Mouse (Mus musculus): ENCODE results near the gene AL731706.1. TPM values are rescaled to one million over a fixed set of nuclear protein-coding genes. Genes with fewer than 3 reads are reported as not detected.

Gene AL731706.1
- polyA plus RNA-seq, 1 experiment from 2014 or later = 28.8 TPM

DNA sequence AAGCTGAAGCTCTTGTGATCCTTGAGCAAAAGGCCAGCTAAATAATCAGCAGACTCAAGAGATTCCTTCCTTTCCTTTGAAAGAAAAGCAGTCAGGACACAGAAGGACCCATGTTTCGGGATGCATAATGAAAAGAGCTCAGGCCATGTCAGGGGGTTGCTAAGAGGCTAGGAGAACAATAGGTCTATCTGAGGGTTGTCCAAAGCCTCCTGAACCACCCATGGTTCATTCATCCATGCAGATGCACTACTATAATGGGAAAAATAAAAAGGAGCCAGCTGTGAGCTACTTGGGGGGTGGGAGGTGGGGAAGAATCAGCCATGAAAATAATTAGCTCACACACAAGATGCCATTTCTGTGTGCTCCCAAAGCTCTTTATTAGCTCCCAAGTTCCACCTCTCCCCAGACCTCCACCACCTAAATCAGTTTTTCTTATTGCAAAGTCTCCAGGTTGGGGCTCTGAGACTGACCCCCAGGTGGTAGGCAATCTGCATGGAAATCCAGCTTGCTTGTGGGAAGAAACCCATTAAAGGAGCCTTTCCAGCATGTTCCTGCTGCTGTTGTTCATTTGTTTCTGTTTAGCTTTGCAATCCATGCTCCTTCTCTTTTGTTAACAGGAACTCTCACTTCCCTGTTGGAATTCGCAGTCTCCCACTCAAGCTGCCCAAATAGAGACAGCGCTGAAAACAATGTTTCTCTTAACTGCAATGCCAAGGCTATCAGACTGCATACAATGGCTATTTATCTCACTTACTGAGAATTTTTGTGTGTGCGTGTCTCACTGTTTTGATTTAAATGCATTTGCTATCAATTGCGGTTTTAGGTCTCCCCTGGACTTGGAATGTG, 36.4 kb downstream of the AL731706.1 start:
- H3K27me3 ChIP-seq (ENCODE audit: control insufficient read depth, insufficient read depth, low read length) = no peaks in the 10 kb centered on the region
- DNase-seq (ENCODE audit: low spot score) (peak; percentile 38), ATAC-seq (ENCODE audit: low FRiP score) (peak; percentile 59)
- 27% methylated on average over 5 of the region's 5 CpGs for WGBS
- H3K36me3 ChIP-seq (ENCODE audit: control insufficient read depth, insufficient read depth, low read length) = no peaks in the 10 kb centered on the region
- peak overlapping the region; percentile 6; the same call in 1 of the 2 replicates for H3K27ac ChIP-seq (ENCODE audit: low read depth, low read length)
- 0 out of 2 replicates have a peak, but pooled peaks cover 2% of the 10 kb centered on the region for H3K4me1 ChIP-seq (replicated peaks; ENCODE audit: control insufficient read depth, insufficient read depth, low read length)
- H3K4me3 ChIP-seq (ENCODE audit: low read depth, low read length) = no peak overlapping the region
- H3K9me3 ChIP-seq (ENCODE audit: control insufficient read depth, low read length) = no peaks in the 10 kb centered on the region
- no peak overlapping the region for H3K9ac ChIP-seq (ENCODE audit: low read depth, low read length)
- no peak overlapping the region for H3K4me2 ChIP-seq (replicated peaks; ENCODE audit: low read depth, low read length)

DNA sequence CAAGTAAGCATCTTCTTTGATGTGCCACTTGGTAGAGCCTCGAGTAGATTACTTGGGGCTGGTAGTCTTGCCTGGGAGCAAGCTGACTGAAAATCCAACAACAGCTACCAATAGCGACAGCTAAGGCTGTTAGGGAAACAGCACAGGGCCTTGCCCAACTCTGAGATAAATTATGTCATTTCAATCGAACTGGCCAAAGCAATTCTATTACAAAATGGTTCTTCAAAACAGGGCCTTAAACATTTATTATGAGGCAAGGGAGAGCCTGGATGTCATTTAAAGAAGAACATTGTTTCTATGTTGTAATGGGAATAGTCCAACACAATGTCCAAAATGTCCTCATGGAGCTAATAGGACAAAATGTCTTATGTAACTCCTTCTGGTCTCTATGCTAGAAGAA, 40.8 kb downstream of the AL731706.1 start:
- DNase-seq (ENCODE audit: low spot score) (no peak), ATAC-seq (ENCODE audit: low FRiP score) (no peak)
- Histone ChIP-seq H3K9me3 (ENCODE audit: control insufficient read depth, low read length) (no peaks in the 10 kb centered on the region), H3K27ac (ENCODE audit: low read depth, low read length) (no peak overlapping the region), H3K27me3 (ENCODE audit: control insufficient read depth, insufficient read depth, low read length) (no peaks in the 10 kb centered on the region), H3K4me3 (ENCODE audit: low read depth, low read length) (no peak overlapping the region), H3K36me3 (ENCODE audit: control insufficient read depth, insufficient read depth, low read length) (no peaks in the 10 kb centered on the region), H3K4me1 (replicated peaks; ENCODE audit: control insufficient read depth, insufficient read depth, low read length) (0 out of 2 replicates have a peak, but pooled peaks cover 2% of the 10 kb centered on the region), H3K4me2 (replicated peaks; ENCODE audit: low read depth, low read length) (no peak overlapping the region), H3K9ac (ENCODE audit: low read depth, low read length) (no peak overlapping the region)
- 73% methylated on average over 3 of the region's 3 CpGs for WGBS

DNA sequence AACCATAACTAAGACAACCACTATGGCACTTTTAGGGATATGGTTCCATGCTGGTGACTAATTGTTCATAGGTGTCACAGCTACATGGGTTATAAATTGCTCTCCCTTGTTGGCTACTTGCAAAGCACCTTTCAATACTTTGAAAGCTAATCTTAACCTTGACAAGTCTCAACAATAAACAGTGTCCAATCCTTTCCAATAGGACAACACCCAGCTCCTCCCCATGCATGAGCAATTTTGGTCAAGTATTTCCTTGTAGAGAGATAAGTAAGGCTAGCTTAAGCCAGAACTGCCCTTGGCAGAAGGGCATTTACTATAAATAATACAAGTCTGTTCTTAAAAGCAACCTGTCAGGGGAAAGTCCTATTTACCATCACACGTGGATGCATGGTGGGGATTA, 53.2 kb downstream of the AL731706.1 start:
- no peaks in the 10 kb centered on the region for H3K27me3 ChIP-seq (ENCODE audit: control insufficient read depth, insufficient read depth, low read length)
- no peaks in the 10 kb centered on the region for H3K9me3 ChIP-seq (ENCODE audit: control insufficient read depth, low read length)
- H3K4me2 ChIP-seq (replicated peaks; ENCODE audit: low read depth, low read length) = no peak overlapping the region
- no peak overlapping the region for H3K9ac ChIP-seq (ENCODE audit: low read depth, low read length)
- 73% methylated on average over 1 of the region's 1 CpGs for WGBS
- no peak overlapping the region for H3K4me3 ChIP-seq (ENCODE audit: low read depth, low read length)
- no peak overlapping the region for H3K27ac ChIP-seq (ENCODE audit: low read depth, low read length)
- no peaks in the 10 kb centered on the region for H3K36me3 ChIP-seq (ENCODE audit: control insufficient read depth, insufficient read depth, low read length)
- ATAC-seq (ENCODE audit: low FRiP score) (no peak), DNase-seq (ENCODE audit: low spot score) (no peak)
- H3K4me1 ChIP-seq (replicated peaks; ENCODE audit: control insufficient read depth, insufficient read depth, low read length) = no peaks in the 10 kb centered on the region

DNA sequence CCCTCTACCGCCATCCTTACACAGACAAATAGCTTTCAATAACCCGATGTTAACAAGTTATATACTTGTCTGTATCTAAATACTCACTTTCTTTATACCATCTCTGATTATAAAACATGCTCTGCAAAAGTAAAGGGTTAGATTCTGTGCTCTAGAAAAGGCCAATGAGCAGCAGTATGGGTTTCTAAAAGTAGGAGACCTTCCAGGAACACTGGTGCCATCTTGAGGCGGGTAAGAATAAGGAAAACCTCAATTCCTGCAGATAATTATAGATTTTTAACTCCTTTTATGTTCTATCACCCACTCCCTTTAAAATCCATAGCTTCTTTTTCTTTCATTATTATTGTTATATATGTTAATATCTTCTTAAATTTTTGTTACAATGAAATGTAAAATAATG, 55.3 kb downstream of the AL731706.1 start:
- H3K27me3 ChIP-seq (ENCODE audit: control insufficient read depth, insufficient read depth, low read length) = no peaks in the 10 kb centered on the region
- ATAC-seq (ENCODE audit: low FRiP score) (no peak), DNase-seq (ENCODE audit: low spot score) (no peak)
- no peak overlapping the region for H3K9ac ChIP-seq (ENCODE audit: low read depth, low read length)
- H3K9me3 ChIP-seq (ENCODE audit: control insufficient read depth, low read length) = no peaks in the 10 kb centered on the region
- H3K27ac ChIP-seq (ENCODE audit: low read depth, low read length) = no peak overlapping the region
- no peaks in the 10 kb centered on the region for H3K4me1 ChIP-seq (replicated peaks; ENCODE audit: control insufficient read depth, insufficient read depth, low read length)
- H3K4me3 ChIP-seq (ENCODE audit: low read depth, low read length) = no peak overlapping the region
- H3K4me2 ChIP-seq (replicated peaks; ENCODE audit: low read depth, low read length) = no peak overlapping the region
- H3K36me3 ChIP-seq (ENCODE audit: control insufficient read depth, insufficient read depth, low read length) = no peaks in the 10 kb centered on the region
- 63% methylated on average over 3 of the region's 3 CpGs for WGBS

DNA sequence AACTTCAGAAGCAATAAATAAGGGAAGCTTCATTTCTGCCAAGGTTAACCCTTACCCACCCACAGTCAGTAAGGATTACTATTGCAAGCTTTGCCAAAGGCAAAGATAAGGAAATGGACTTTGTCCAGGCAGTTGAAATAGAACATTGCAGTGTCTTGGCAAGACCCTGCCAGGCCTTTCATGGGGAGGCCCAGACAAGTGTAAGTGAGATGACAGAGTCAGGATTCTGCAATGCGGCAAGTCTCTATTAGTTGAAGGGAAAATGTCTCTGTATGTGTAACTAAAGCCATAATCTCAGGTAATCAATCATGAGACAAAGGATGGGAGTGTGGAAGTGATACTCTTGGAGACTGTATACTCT, 56.5 kb downstream of the AL731706.1 start:
- no peak overlapping the region for H3K4me3 ChIP-seq (ENCODE audit: low read depth, low read length)
- no peak overlapping the region for H3K9ac ChIP-seq (ENCODE audit: low read depth, low read length)
- ATAC-seq (ENCODE audit: low FRiP score) (no peak), DNase-seq (ENCODE audit: low spot score) (no peak)
- H3K36me3 ChIP-seq (ENCODE audit: control insufficient read depth, insufficient read depth, low read length) = no peaks in the 10 kb centered on the region
- H3K27ac ChIP-seq (ENCODE audit: low read depth, low read length) = no peak overlapping the region
- no peak overlapping the region for H3K4me2 ChIP-seq (replicated peaks; ENCODE audit: low read depth, low read length)
- WGBS = 96% methylated on average over 1 of the region's 1 CpGs
- H3K27me3 ChIP-seq (ENCODE audit: control insufficient read depth, insufficient read depth, low read length) = no peaks in the 10 kb centered on the region
- no peaks in the 10 kb centered on the region for H3K4me1 ChIP-seq (replicated peaks; ENCODE audit: control insufficient read depth, insufficient read depth, low read length)
- no peaks in the 10 kb centered on the region for H3K9me3 ChIP-seq (ENCODE audit: control insufficient read depth, low read length)

DNA sequence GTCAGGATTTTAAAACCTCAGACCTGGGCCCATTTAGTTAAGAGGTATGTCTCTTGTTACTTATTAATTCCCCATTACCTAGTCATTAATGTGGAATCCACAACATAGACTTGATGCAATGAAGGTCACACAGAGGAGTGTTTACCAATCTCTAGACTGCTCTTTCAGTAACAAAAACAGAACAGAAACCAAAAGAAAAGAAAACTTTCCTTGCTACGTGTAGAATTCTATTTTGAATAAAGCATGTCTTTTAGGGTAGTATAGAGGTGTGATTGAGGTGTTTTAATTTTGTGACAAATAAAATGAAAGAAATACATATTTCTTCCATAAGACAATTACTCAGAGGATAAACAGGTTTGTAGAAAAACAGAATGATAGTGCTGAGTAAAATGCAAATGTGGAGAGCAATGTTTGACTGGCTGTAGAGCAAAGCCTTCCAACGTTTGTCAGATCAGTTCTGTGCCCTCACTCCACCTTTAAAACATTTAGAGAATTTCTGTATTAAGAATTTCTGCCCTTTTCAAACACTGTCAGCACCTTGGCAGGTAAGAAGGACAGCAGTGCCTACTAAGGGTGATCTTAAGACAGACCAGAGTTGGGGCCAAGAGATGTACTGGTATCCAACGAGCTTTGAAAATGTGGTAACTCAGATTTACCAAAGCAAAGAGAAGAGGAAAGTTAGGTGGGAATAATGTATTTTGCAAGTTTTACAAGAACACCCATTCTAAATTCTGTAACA, 57.0 kb downstream of the AL731706.1 start:
- no peak overlapping the region for H3K9ac ChIP-seq (ENCODE audit: low read depth, low read length)
- H3K4me2 ChIP-seq (replicated peaks; ENCODE audit: low read depth, low read length) = no peak overlapping the region
- no peak overlapping the region for H3K27ac ChIP-seq (ENCODE audit: low read depth, low read length)
- no peak overlapping the region for H3K4me3 ChIP-seq (ENCODE audit: low read depth, low read length)
- WGBS = 89% methylated on average over 3 of the region's 3 CpGs
- DNase-seq (ENCODE audit: low spot score) = no peak
- no peaks in the 10 kb centered on the region for H3K36me3 ChIP-seq (ENCODE audit: control insufficient read depth, insufficient read depth, low read length)
- H3K4me1 ChIP-seq (replicated peaks; ENCODE audit: control insufficient read depth, insufficient read depth, low read length) = no peaks in the 10 kb centered on the region
- no peaks in the 10 kb centered on the region for H3K9me3 ChIP-seq (ENCODE audit: control insufficient read depth, low read length)
- ATAC-seq (ENCODE audit: low FRiP score) = no peak
- H3K27me3 ChIP-seq (ENCODE audit: control insufficient read depth, insufficient read depth, low read length) = no peaks in the 10 kb centered on the region

DNA sequence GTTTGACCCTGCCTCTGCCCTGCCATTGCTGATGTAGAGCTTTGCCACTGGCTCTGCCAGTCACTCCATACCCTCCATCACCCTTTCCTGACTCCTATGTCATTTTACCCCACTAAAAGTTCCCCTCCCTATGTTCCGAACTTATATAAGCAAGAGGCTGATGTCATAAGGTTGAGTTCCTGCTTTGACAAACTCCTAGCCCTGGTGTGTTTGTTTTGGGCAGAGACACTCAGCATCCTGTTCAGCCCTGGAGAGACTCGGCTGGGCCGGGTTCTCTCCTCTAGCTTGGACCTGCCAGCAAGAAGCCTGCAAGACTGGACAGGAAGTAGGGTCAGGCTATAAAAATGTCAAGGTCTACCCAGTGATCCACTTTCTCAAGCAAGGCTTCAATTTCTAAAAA, 58.3 kb downstream of the AL731706.1 start:
- ATAC-seq (ENCODE audit: low FRiP score) = no peak
- H3K9me3 ChIP-seq (ENCODE audit: control insufficient read depth, low read length) = no peaks in the 10 kb centered on the region

More for the DNA sequence above, 58.3 kb downstream of the AL731706.1 start:
- Histone ChIP-seq H3K36me3 (ENCODE audit: control insufficient read depth, insufficient read depth, low read length) (no peaks in the 10 kb centered on the region), H3K27me3 (ENCODE audit: control insufficient read depth, insufficient read depth, low read length) (no peaks in the 10 kb centered on the region), H3K4me3 (ENCODE audit: low read depth, low read length) (no peak overlapping the region), H3K9ac (ENCODE audit: low read depth, low read length) (no peak overlapping the region), H3K4me1 (replicated peaks; ENCODE audit: control insufficient read depth, insufficient read depth, low read length) (no peaks in the 10 kb centered on the region), H3K4me2 (replicated peaks; ENCODE audit: low read depth, low read length) (no peak overlapping the region), H3K27ac (ENCODE audit: low read depth, low read length) (no peak overlapping the region)
- WGBS = 69% methylated on average over 3 of the region's 3 CpGs
- no peak for DNase-seq (ENCODE audit: low spot score)

Measured in hindbrain, embryonic 11.5 days (tissue).